Mouse (Mus musculus) heart, embryonic 14.5 days (tissue): Measurements from ENCODE around the gene Bmpr2. TPM values are rescaled to one million over a fixed set of nuclear protein-coding genes. Genes with fewer than 3 reads are reported as not detected.

ENCODE experiments used
- ATAC-seq: fragments of 200-750 bp; cut with Nextera tagmentation; 2 replicates; pipeline ENCODE4 v1.8.0; 2017; ENCODE audit warnings: low read depth, moderate TSS enrichment; ENCODE audit not compliant: insufficient number of reproducible peaks, insufficient read depth, low FRiP score
- H3K27ac ChIP-seq, 2 experiments: fragments of 200-500 bp in 1 of 2; fragments of 300-500 bp in 1 of 2; sonication (generic) in 1 of 2; replicated peaks in 1 of 2; 2 replicates each; pipeline ENCODE4 v1.5.1; 2012 to 2014; ENCODE audit warnings: low read depth in 2 of 2, low read length in 2 of 2, control low read depth in 1 of 2, mild to moderate bottlenecking in 1 of 2, mixed read lengths in 1 of 2; ENCODE audit not compliant: control insufficient read depth in 1 of 2, insufficient read depth in 1 of 2
- H3K27me3 ChIP-seq: fragments of 300-500 bp; sonication (generic); 2 replicates; pipeline ENCODE4 v1.6.1; 2014; ENCODE audit warnings: mild to moderate bottlenecking, low read length, control low read depth; ENCODE audit not compliant: control insufficient read depth, insufficient read depth
- H3K36me3 ChIP-seq: fragments of 300-500 bp; sonication (generic); 2 replicates; pipeline ENCODE4 v1.6.1; 2014; ENCODE audit warnings: mild to moderate bottlenecking, control low read depth, low read length, mixed read lengths; ENCODE audit not compliant: control insufficient read depth, insufficient read depth
- H3K4me1 ChIP-seq, 2 experiments: fragments of 200-500 bp in 1 of 2; fragments of 300-500 bp in 1 of 2; sonication (generic) in 1 of 2; 2 replicates each; pipeline ENCODE4 v1.6.1; 2012 to 2014; ENCODE audit warnings: low read length in 2 of 2, control low read depth in 1 of 2, mixed read lengths in 1 of 2; ENCODE audit not compliant: control insufficient read depth in 2 of 2, insufficient read depth in 2 of 2
- H3K4me2 ChIP-seq: fragments of 300-500 bp; sonication (generic); 2 replicates; pipeline ENCODE4 v1.6.1; 2014; ENCODE audit warnings: mild to moderate bottlenecking, low read length
- H3K4me3 ChIP-seq, 2 experiments: fragments of 200-500 bp in 1 of 2; fragments of 300-500 bp in 1 of 2; sonication (generic) in 1 of 2; 2 replicates each; pipeline ENCODE4 v1.5.1; 2012 to 2014; ENCODE audit warnings: low read length in 2 of 2, mild to moderate bottlenecking in 2 of 2, control low read depth in 1 of 2, low read depth in 1 of 2, moderate library complexity in 1 of 2; ENCODE audit not compliant: control insufficient read depth in 1 of 2, insufficient read depth in 1 of 2
- H3K9ac ChIP-seq: fragments of 300-500 bp; sonication (generic); 2 replicates; pipeline ENCODE4 v1.6.1; 2014; ENCODE audit warnings: mild to moderate bottlenecking, low read length
- H3K9me3 ChIP-seq: fragments of 300-500 bp; sonication (generic); 2 replicates; pipeline ENCODE4 v1.6.1; 2016; ENCODE audit warnings: low read length, control low read depth; ENCODE audit not compliant: control insufficient read depth
- WGBS: fragments of 180-500 bp; shearing (Covaris S2); extraction: QIAGEN DNeasy Blood & Tissue Kit; methylation state at CpG from one replicate; pipeline ENCODE4 v1.1.7; 2014; 5-methylcytosine and 5-hydroxymethylcytosine counted together
- polyA plus RNA-seq: library from polyadenylated mRNA; unstranded; fragments of >200 nt; fragmentation: Nextera tagmentation; extraction: Ambion mirVana; gene quantifications from 2 replicates; pipeline ENCODE4 v1.2.1, GENCODE M21; 2014

Bmpr2 gene
- polyA plus RNA-seq = 12.0 and 13.1 TPM in 2 replicates

GRCm38 (mm10) chr1:59763164-59763768, at the start of gene Bmpr2:
Gene Bmpr2, plus strand, starts transcription at chr1:59763400.
- Histone ChIP-seq H3K4me1 (peaks cover 2 to 9% of the 10 kb centered on the region in 2 experiments), H3K4me3 (peak within 1 kb of the TSS; percentile 73 to 96)

GRCm38 (mm10) chr1:59719900-59720299, 43.3 kb upstream of the Bmpr2 start:
- WGBS = 34% methylated on average over 4 of the region's 4 CpGs

More at GRCm38 (mm10) chr1:59763164-59763768, at the start of gene Bmpr2:
- ATAC-seq = peak; percentile 91
- Histone ChIP-seq H3K9ac (peak within 1 kb of the TSS; percentile 97), H3K36me3 (no peaks in the 10 kb centered on the region), H3K27ac (peak within 1 kb of the TSS; percentile 98), H3K9me3 (no peaks in the 10 kb centered on the region), H3K27me3 (no peaks in the 10 kb centered on the region), H3K4me2 (peak within 1 kb of the TSS; percentile 92)
- under 1% methylated on average over 48 of the region's 75 CpGs for WGBS

DNA sequence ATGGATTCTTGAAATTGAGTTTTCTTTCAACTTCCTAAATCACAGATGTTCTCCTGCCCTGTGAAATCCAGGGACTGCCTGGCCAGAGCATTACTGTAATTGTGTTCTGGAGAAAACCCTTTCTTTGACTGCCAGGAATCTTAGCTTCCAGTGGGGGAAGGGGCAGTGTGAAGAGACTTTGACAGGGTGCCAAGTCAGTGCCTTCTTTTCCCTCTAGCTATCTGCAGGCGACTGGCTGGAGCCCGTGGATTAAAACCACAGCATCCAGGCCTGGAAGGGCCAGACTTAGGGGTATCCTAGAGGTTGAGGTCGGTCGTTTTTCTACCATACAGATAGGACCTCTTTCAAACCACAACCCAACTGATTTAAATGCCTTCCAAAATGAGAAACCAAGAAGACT, 37.5 kb upstream of the Bmpr2 start:
- no peaks in the 10 kb centered on the region for H3K9me3 ChIP-seq
- H3K9ac ChIP-seq = no peak overlapping the region
- H3K36me3 ChIP-seq = no peaks in the 10 kb centered on the region
- 8% methylated on average over 4 of the region's 4 CpGs for WGBS
- no peak overlapping the region for H3K4me3 ChIP-seq
- peak overlapping the region; percentile 37 to 59; a peak in 3 of 4 replicates for H3K27ac ChIP-seq
- no peaks in the 10 kb centered on the region for H3K27me3 ChIP-seq
- peaks cover 6 to 7% of the 10 kb centered on the region in 2 experiments; a peak in 3 of 4 replicates for H3K4me1 ChIP-seq
- 0 out of 2 replicates have a peak, but pooled peaks have one; percentile 47 for ATAC-seq
- H3K4me2 ChIP-seq = no peak overlapping the region

More at GRCm38 (mm10) chr1:59719900-59720299, 43.3 kb upstream of the Bmpr2 start:
- no peaks in the 10 kb centered on the region for H3K27me3 ChIP-seq
- H3K4me2 ChIP-seq = no peak overlapping the region
- no peak overlapping the region for H3K4me3 ChIP-seq
- peaks cover 32% of the 10 kb centered on the region for H3K36me3 ChIP-seq
- ATAC-seq = no peak
- no peaks in the 10 kb centered on the region for H3K9me3 ChIP-seq
- H3K4me1 ChIP-seq = no peaks in the 10 kb centered on the region
- no peak overlapping the region for H3K27ac ChIP-seq
- H3K9ac ChIP-seq = no peak overlapping the region

DNA sequence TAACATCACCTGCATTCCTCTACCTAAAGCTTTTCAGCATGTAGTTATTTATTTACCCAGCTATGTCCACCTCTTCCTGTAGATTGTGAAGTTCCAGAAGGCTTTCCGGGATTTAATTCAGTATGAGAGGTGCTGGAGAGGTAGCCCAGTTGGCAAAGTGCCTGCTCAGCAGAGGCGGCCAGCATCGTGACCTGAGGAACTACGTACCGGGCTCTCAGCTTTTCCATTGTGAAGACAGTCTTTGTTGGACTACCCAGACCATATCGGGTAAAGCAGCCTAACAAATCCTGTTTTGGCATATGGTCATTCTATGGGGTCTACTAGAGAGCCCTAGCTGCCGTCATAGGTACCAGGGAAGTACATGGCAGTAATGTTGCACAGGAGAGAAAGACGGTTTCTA, 33.1 kb upstream of the Bmpr2 start:
- H3K27ac ChIP-seq = no peak overlapping the region
- H3K36me3 ChIP-seq = no peaks in the 10 kb centered on the region
- WGBS = 75% methylated on average over 8 of the region's 8 CpGs
- H3K9me3 ChIP-seq = no peaks in the 10 kb centered on the region
- H3K9ac ChIP-seq = no peak overlapping the region
- H3K4me3 ChIP-seq = no peak overlapping the region
- peaks cover 6 to 7% of the 10 kb centered on the region in 2 experiments; a peak in 3 of 4 replicates for H3K4me1 ChIP-seq
- no peaks in the 10 kb centered on the region for H3K27me3 ChIP-seq
- no peak for ATAC-seq
- no peak overlapping the region for H3K4me2 ChIP-seq

GRCm38 (mm10) chr1:59730737-59731136, 32.5 kb upstream of the Bmpr2 start:
- H3K4me2 ChIP-seq = no peak overlapping the region
- no peak overlapping the region for H3K27ac ChIP-seq
- H3K9me3 ChIP-seq = no peaks in the 10 kb centered on the region
- H3K36me3 ChIP-seq = no peaks in the 10 kb centered on the region
- H3K27me3 ChIP-seq = no peaks in the 10 kb centered on the region
- H3K9ac ChIP-seq = no peak overlapping the region
- whole genome bisulfite sequencing = 89% methylated on average over 4 of the region's 4 CpGs
- ATAC-seq = no peak
- peaks cover under 1 to 1% of the 10 kb centered on the region in 2 experiments; a peak in 2 of 4 replicates for H3K4me1 ChIP-seq
- no peak overlapping the region for H3K4me3 ChIP-seq

GRCm38 (mm10) chr1:59734076-59734475, 29.1 kb upstream of the Bmpr2 start:
- no peak overlapping the region for H3K4me3 ChIP-seq
- H3K27me3 ChIP-seq = no peaks in the 10 kb centered on the region
- H3K4me2 ChIP-seq = no peak overlapping the region
- no peak overlapping the region for H3K27ac ChIP-seq
- no peaks in the 10 kb centered on the region for H3K36me3 ChIP-seq
- no peaks in the 10 kb centered on the region for H3K4me1 ChIP-seq
- H3K9ac ChIP-seq = no peak overlapping the region
- no peak for ATAC-seq
- no peaks in the 10 kb centered on the region for H3K9me3 ChIP-seq
- 56% methylated on average over 6 of the region's 6 CpGs for WGBS

- no peak for ATAC-seq
- Histone ChIP-seq H3K9me3 (no peaks in the 10 kb centered on the region), H3K4me3 (no peak overlapping the region), H3K4me1 (peaks cover 0 to 6% of the 10 kb centered on the region in 2 experiments; a peak in 1 of 4 replicates), H3K27ac (peak overlapping the region in 1 of 2 experiments; percentile 55; a peak in 1 of 4 replicates), H3K36me3 (no peaks in the 10 kb centered on the region), H3K27me3 (no peaks in the 10 kb centered on the region), H3K9ac (no peak overlapping the region), H3K4me2 (no peak overlapping the region)
- WGBS = 67% methylated on average over 6 of the region's 6 CpGs
These were observed 24.3 kb upstream of the Bmpr2 start for GRCm38 (mm10) chr1:59738768-59739414.
